Mouse (Mus musculus) CH12.LX (cell line): ENCODE measurements at regions not wholly inside any gene's neighbourhood (a gene's known extent, or its start where the extent isn't known, plus 50 kb on each side); places are given as distances from the start of the nearest gene placed in this dataset.

Source experiments
- DNase-seq: peaks from one replicate; pipeline ENCODE4 v3.0.0-alpha.2; 2013; ENCODE audit errors: extremely low read depth
- H3K27ac ChIP-seq: 2 replicates; pipeline ENCODE4 v1.5.1; 2012; ENCODE audit warnings: low read depth, mild to moderate bottlenecking, control low read depth, moderate library complexity; ENCODE audit not compliant: insufficient read depth
- H3K27me3 ChIP-seq: replicated peaks from 2 replicates; pipeline ENCODE3; 2012; ENCODE audit warnings: inconsistent platforms
- H3K36me3 ChIP-seq, 2 experiments: replicated peaks in 1 of 2; 2 replicates each; pipeline versions ENCODE3 to v1.6.1; 2012; ENCODE audit warnings: inconsistent platforms in 1 of 2, low read length in 1 of 2, mild to moderate bottlenecking in 1 of 2, mixed read lengths in 1 of 2, moderate library complexity in 1 of 2; ENCODE audit not compliant: control insufficient read depth in 1 of 2, insufficient read depth in 1 of 2
- H3K4me1 ChIP-seq, 2 experiments: 2 replicates each; pipeline ENCODE4 v1.6.1; 2012; ENCODE audit warnings: inconsistent platforms in 1 of 2, moderate library complexity in 1 of 2; ENCODE audit not compliant: insufficient read depth in 2 of 2, control insufficient read depth in 1 of 2
- H3K4me2 ChIP-seq: 2 replicates; pipeline ENCODE4 v1.6.1; 2012; ENCODE audit warnings: low read depth, mild to moderate bottlenecking, control low read depth; ENCODE audit not compliant: poor library complexity, insufficient read depth, severe bottlenecking
- H3K4me3 ChIP-seq, 3 experiments: fragments of 150-350 bp in 1 of 3; sonication (generic) in 1 of 3; replicated peaks in 1 of 3; 2 replicates each; pipeline versions ENCODE3 to v1.5.1; 2011 to 2012; ENCODE audit warnings: low read depth in 2 of 3, low read length in 2 of 3, mild to moderate bottlenecking in 2 of 3, moderate library complexity in 2 of 3, control low read depth in 1 of 3, improper control_type of control experiment in 1 of 3, inconsistent platforms in 1 of 3, mixed read lengths in 1 of 3; ENCODE audit not compliant: poor library complexity in 1 of 3
- H3K79me2 ChIP-seq: replicated peaks from 2 replicates; pipeline ENCODE4 v1.6.1; 2012; ENCODE audit warnings: mild to moderate bottlenecking, moderate library complexity; ENCODE audit not compliant: control insufficient read depth, poor library complexity, insufficient read depth, severe bottlenecking; ENCODE audit errors: extremely low read depth
- H3K9ac ChIP-seq: 2 replicates; pipeline ENCODE4 v1.6.1; 2012; ENCODE audit warnings: low read depth, mild to moderate bottlenecking, control low read depth, moderate library complexity; ENCODE audit not compliant: insufficient read depth
- H3K9me3 ChIP-seq: replicated peaks from 2 replicates; pipeline ENCODE3; 2012; ENCODE audit warnings: low read length, inconsistent platforms, mixed read lengths
- CHD1 ChIP-seq: IDR thresholded peaks from 2 replicates; pipeline ENCODE4 v1.6.1; 2012; ENCODE audit warnings: low read depth, low read length, improper control_type of control experiment, inconsistent platforms
- CTCF ChIP-seq, 2 experiments: IDR thresholded peaks in 1 of 2; conservative IDR thresholded peaks in 1 of 2; 2 replicates each; pipeline ENCODE4 v1.5.1; 2011 to 2012; ENCODE audit warnings: low read depth in 2 of 2, low read length in 2 of 2, improper control_type of control experiment in 1 of 2, inconsistent platforms in 1 of 2, mild to moderate bottlenecking in 1 of 2, moderate library complexity in 1 of 2
- E2F4 ChIP-seq: IDR thresholded peaks from 2 replicates; pipeline ENCODE4 v1.6.1; 2011; ENCODE audit warnings: low read depth, low read length, improper control_type of control experiment; ENCODE audit not compliant: insufficient replicate concordance
- ELF1 ChIP-seq: IDR thresholded peaks from 2 replicates; pipeline ENCODE4 v1.6.1; 2014; ENCODE audit warnings: low read depth, mild to moderate bottlenecking, inconsistent platforms, low read length, improper control_type of control experiment
- ETS1 ChIP-seq: conservative IDR thresholded peaks from 2 replicates; pipeline ENCODE4 v1.6.1; 2012; ENCODE audit warnings: low read depth, mild to moderate bottlenecking, inconsistent platforms, low read length, improper control_type of control experiment, moderate library complexity
- GABPA ChIP-seq: IDR thresholded peaks from 2 replicates; pipeline ENCODE4 v1.6.1; 2012; ENCODE audit warnings: low read depth, low read length, improper control_type of control experiment, inconsistent platforms; ENCODE audit not compliant: insufficient replicate concordance
- HCFC1 ChIP-seq: IDR thresholded peaks from 2 replicates; pipeline ENCODE4 v1.6.1; 2012; ENCODE audit warnings: low read depth, mild to moderate bottlenecking, inconsistent platforms, low read length, improper control_type of control experiment
- JUN ChIP-seq: IDR thresholded peaks from 2 replicates; pipeline ENCODE4 v1.6.1; 2011; ENCODE audit warnings: low read depth, mild to moderate bottlenecking, low read length, improper control_type of control experiment, moderate library complexity; ENCODE audit not compliant: insufficient read depth
- JUND ChIP-seq: conservative IDR thresholded peaks from 2 replicates; pipeline ENCODE4 v1.6.1; 2011; ENCODE audit warnings: low read depth, low read length, improper control_type of control experiment
- MAFK ChIP-seq: IDR thresholded peaks from 2 replicates; pipeline ENCODE4 v1.6.1; 2011; ENCODE audit warnings: low read length, improper control_type of control experiment; ENCODE audit not compliant: insufficient replicate concordance
- MAX ChIP-seq: IDR thresholded peaks from 2 replicates; pipeline ENCODE4 v1.6.1; 2011; ENCODE audit warnings: low read length, improper control_type of control experiment
- MAZ ChIP-seq: IDR thresholded peaks from 2 replicates; pipeline ENCODE4 v1.6.1; 2012; ENCODE audit warnings: low read depth, mild to moderate bottlenecking, inconsistent platforms, low read length, improper control_type of control experiment, moderate library complexity
- MEF2A ChIP-seq: IDR thresholded peaks from 2 replicates; pipeline ENCODE4 v1.6.1; 2014; ENCODE audit warnings: low read depth, mild to moderate bottlenecking, inconsistent platforms, low read length, improper control_type of control experiment, borderline replicate concordance
- MXI1 ChIP-seq: IDR thresholded peaks from 2 replicates; pipeline ENCODE4 v1.6.1; 2011; ENCODE audit warnings: mild to moderate bottlenecking, low read depth, low read length, improper control_type of control experiment
- MYC ChIP-seq: IDR thresholded peaks from 2 replicates; pipeline ENCODE4 v1.6.1; 2011; ENCODE audit warnings: low read depth, mild to moderate bottlenecking, improper control_type of control experiment, low read length
- NRF1 ChIP-seq: IDR thresholded peaks from 2 replicates; pipeline ENCODE4 v1.6.1; 2014; ENCODE audit warnings: low read depth, mild to moderate bottlenecking, inconsistent platforms, low read length, improper control_type of control experiment, moderate library complexity
- POLR2AphosphoS2 ChIP-seq: IDR thresholded peaks from 2 replicates; pipeline ENCODE4 v1.6.1; 2011; ENCODE audit warnings: low read depth, low read length, improper control_type of control experiment
- RCOR1 ChIP-seq: conservative IDR thresholded peaks from 2 replicates; pipeline ENCODE4 v1.6.1; 2012; ENCODE audit warnings: low read depth, mild to moderate bottlenecking, inconsistent platforms, low read length, improper control_type of control experiment
- SIN3A ChIP-seq: IDR thresholded peaks from 2 replicates; pipeline ENCODE4 v1.6.1; 2012; ENCODE audit warnings: low read length, improper control_type of control experiment, inconsistent platforms
- SMC3 ChIP-seq: IDR thresholded peaks from 2 replicates; pipeline ENCODE4 v1.6.1; 2011; ENCODE audit warnings: low read depth, low read length, improper control_type of control experiment
- TBP ChIP-seq: conservative IDR thresholded peaks from 2 replicates; pipeline ENCODE4 v1.6.1; 2011; ENCODE audit warnings: low read depth, low read length, improper control_type of control experiment
- TCF12 ChIP-seq: IDR thresholded peaks from 2 replicates; pipeline ENCODE4 v1.6.1; 2014; ENCODE audit warnings: low read depth, mild to moderate bottlenecking, inconsistent platforms, low read length, improper control_type of control experiment
- UBTF ChIP-seq: IDR thresholded peaks from 2 replicates; pipeline ENCODE4 v1.6.1; 2012; ENCODE audit warnings: low read depth, mild to moderate bottlenecking, inconsistent platforms, low read length, improper control_type of control experiment, moderate library complexity
- USF1 ChIP-seq: IDR thresholded peaks from 2 replicates; pipeline ENCODE4 v1.6.1; 2014; ENCODE audit warnings: low read depth, mild to moderate bottlenecking, inconsistent platforms, low read length, improper control_type of control experiment
- USF2 ChIP-seq: conservative IDR thresholded peaks from 2 replicates; pipeline ENCODE4 v1.6.1; 2011; ENCODE audit warnings: low read depth, low read length, improper control_type of control experiment
- ZC3H11A ChIP-seq: IDR thresholded peaks from 2 replicates; pipeline ENCODE4 v1.6.1; 2012; ENCODE audit warnings: low read depth, mild to moderate bottlenecking, inconsistent platforms, low read length, improper control_type of control experiment
- ZKSCAN1 ChIP-seq: IDR thresholded peaks from 2 replicates; pipeline ENCODE4 v1.6.1; 2012; ENCODE audit warnings: low read depth, inconsistent platforms, low read length, improper control_type of control experiment, borderline replicate concordance
- ZMIZ1 ChIP-seq: IDR thresholded peaks from 2 replicates; pipeline ENCODE4 v1.6.1; 2012; ENCODE audit warnings: low read depth, mild to moderate bottlenecking, inconsistent platforms, low read length, improper control_type of control experiment
- dilution Hi-C: fragments of 300-500 bp; cut with MboI; formaldehyde crosslinking; loops from 2 replicates; pipeline ENCODE4 v1.14.3; 2020; ENCODE audit warnings: low sequenced_read_pairs; ENCODE audit not compliant: extremely low pct_unique_long_range_greater_than_20kb, extremely low pct_ligation_motif_present
- in situ Hi-C: fragments of 300-500 bp; cut with MboI; formaldehyde crosslinking; loops from 3 replicates; pipeline ENCODE4 v1.14.3; 2019; ENCODE audit warnings: low sequenced_read_pairs, low pct_ligation_motif_present, low pct_unique_long_range_greater_than_20kb, mixed read lengths

- Histone ChIP-seq H3K27ac (no peak overlapping the region), H3K4me3 (no peak overlapping the region), H3K4me1 (0 out of 4 replicates have a peak, but pooled peaks cover 0 to 2% of the 10 kb centered on the region in 2 experiments), H3K4me2 (no peak overlapping the region), H3K9ac (no peak overlapping the region), H3K79me2 (no peaks in the 10 kb centered on the region), H3K36me3 (no peaks in the 10 kb centered on the region), H3K27me3 (peaks cover 91% of the 10 kb centered on the region), H3K9me3 (peaks cover 7% of the 10 kb centered on the region)
- no peak for DNase-seq
- TF ChIP-seq TBP (no peak), CTCF (conservative IDR thresholded peaks at IDR 0.05 in 1 of 2, IDR thresholded peaks at IDR 0.05 in 1 of 2; ENCODE audit: low read depth in 2 of 2, low read length in 2 of 2) (no peak), NRF1 (no peak), ZKSCAN1 (no peak), MXI1 (no peak), SMC3 (no peak), POLR2AphosphoS2 (no peak)
- in situ Hi-C loops, result no loop called here
- dilution Hi-C loops, result no loop called here
Measured at GRCm38 (mm10) chr11:71400351-71400750, 169.8 kb upstream of the Nlrp1b start.

- Histone ChIP-seq H3K4me1 (0 out of 4 replicates have a peak, but pooled peaks cover 0 to 2% of the 10 kb centered on the region in 2 experiments), H3K27me3 (peaks cover 92% of the 10 kb centered on the region), H3K9me3 (peaks cover 7% of the 10 kb centered on the region), H3K27ac (no peak overlapping the region), H3K79me2 (no peaks in the 10 kb centered on the region), H3K4me3 (no peak overlapping the region), H3K9ac (no peak overlapping the region), H3K4me2 (no peak overlapping the region), H3K36me3 (no peaks in the 10 kb centered on the region)
- in situ Hi-C loops, result no loop called here
- TF ChIP-seq ZC3H11A (no peak), HCFC1 (no peak), MYC (no peak), CHD1 (no peak), JUND (peak; percentile 36; the same call in 1 of the 2 replicates), MAZ (no peak), USF2 (no peak), RCOR1 (no peak), UBTF (no peak), ZKSCAN1 (no peak), NRF1 (no peak), USF1 (no peak), ELF1 (no peak), POLR2AphosphoS2 (no peak), ZMIZ1 (no peak), MAFK (no peak), MXI1 (no peak), ETS1 (no peak), MAX (no peak), JUN (peak; percentile 53), E2F4 (no peak), MEF2A (peak; percentile 62; the same call in 1 of the 2 replicates), SIN3A (no peak), CTCF (conservative IDR thresholded peaks at IDR 0.05 in 1 of 2, IDR thresholded peaks at IDR 0.05 in 1 of 2; ENCODE audit: low read depth in 2 of 2, low read length in 2 of 2) (no peak), TCF12 (no peak), GABPA (no peak)
- dilution Hi-C loops, result no loop called here
- peak; percentile 2 for DNase-seq
Measured at GRCm38 (mm10) chr11:71401411-71402276, 171.1 kb upstream of the Nlrp1b start.
